Mouse (Mus musculus): ENCODE results near the gene Fam222a. TPM values are rescaled to one million over a fixed set of nuclear protein-coding genes. Genes with fewer than 3 reads are reported as not detected.
A peak's percentile ranks its signal among the peaks of the same experiment; 100 is the strongest.

The Fam222a gene
- total RNA-seq, 2 experiments from 2014 or later: 7.6 to 7.8 TPM

DNA sequence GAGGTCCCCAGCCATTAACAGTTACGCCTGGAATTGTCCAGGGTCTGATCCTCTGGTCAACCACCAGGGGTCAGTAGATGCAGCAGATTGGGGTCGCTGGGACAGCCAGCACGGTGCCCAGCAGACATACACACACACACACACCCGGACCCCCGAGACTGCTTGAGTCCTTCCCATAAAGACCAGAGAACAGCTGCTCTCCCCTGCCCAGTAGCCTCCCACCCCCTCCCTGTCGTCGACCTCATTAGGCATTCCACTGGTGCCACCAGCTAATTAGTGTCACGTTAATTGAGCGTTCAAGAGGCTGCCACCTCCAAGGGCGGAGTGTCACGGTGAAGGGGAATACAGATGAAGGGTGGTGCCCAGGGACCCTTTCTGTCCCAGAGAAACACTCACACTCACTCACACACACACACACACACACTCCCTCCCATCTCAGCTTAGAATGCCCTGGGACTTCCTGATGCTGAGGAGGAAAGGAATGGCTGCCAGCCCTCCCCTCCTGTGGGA lies 37.0 kb downstream of the Fam222a start:
- no peak for DNase-seq (ENCODE audit: low spot score in 2 of 2)

- no peak for DNase-seq (ENCODE audit: low spot score in 2 of 2)
Measured at GRCm38 (mm10) chr5:114605981-114606380, 38.2 kb downstream of the Fam222a start.

DNA sequence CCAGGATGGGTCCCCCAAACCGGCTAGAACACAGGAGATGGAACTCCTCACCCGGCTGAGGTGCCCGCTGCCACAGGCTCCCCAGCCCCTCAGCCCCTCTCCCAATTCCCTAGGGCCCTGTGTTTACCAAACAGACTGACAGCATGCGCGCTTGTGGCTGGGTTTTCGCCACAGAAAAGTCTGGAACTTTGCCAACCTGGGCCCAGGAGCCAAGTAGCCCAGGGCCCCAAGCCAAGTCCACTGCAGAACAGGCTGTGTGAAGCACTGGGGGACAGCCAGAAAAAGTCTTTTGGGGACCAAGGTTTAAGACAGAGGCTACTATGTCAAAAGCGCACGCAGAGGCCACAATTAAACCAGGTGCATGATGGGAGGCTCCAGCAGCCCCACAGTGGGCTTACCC lies 39.8 kb downstream of the Fam222a start:
- DNase-seq (ENCODE audit: low spot score in 2 of 2): peak; percentile 83 to 90

GRCm38 (mm10) chr5:114608516-114608915 lies 40.7 kb downstream of the Fam222a start:
- peak; percentile 72 to 78 for DNase-seq (ENCODE audit: low spot score in 2 of 2)

DNA sequence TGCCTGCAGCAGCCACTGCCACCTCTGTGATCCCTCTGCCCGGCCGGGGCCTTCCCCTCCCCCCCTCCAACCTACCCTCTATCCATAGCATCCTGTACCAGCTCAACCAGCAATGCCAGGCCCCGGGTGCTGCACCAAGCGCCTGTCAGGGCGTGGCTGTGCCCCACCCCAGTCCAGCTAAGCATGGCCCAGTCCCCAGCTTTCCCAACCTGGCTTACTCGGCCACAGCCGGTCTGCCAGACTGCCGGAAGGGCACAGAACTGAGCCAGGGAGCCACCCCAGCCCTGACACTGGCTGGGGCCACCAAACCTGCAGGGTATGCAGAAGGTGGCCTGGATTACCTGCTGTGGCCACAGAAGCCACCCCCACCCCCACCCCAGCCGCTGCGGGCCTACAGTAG lies 43.4 kb downstream of the Fam222a start:
- no peak for DNase-seq (ENCODE audit: low spot score in 2 of 2)

- no peak for DNase-seq (ENCODE audit: low spot score in 2 of 2)
Measured at GRCm38 (mm10) chr5:114611968-114612608, 44.3 kb downstream of the Fam222a start.

GRCm38 (mm10) chr5:114614863-114615262 lies 47.0 kb downstream of the Fam222a start:
- DNase-seq (ENCODE audit: low spot score in 2 of 2): no peak

DNA sequence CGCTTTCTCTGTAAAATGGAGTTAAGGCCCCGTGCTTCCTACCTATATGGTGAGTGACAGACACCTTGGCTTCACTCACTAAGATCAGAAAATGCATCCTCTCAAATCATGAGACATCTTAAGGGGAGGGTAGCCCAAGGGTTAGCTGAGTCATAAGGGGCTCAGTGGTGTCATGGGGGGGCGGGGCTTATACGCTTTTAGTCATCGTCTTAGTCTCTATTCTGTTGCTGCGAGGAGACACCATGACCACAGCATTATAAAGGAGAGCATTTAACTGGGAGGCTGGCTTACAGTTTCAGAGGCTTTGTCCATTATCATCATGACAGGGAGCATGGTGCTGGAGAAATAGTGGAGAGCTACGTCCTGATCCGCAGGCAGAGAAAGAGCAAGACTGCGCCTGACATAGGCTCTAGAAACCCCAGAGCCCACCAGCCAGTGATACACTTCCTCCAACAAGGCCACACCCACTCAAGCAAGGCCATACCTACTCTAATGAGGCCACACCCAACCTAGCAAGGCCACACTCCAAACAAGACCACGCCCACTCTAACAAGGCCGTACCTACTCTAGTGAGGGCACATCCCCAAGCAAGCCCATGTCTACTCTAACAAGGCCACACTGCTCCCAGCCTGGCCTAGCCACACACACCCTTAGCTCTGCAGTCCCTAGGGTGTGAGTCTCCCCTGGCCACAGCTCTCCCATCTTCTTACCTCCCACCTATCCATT lies 48.7 kb downstream of the Fam222a start:
- DNase-seq (ENCODE audit: low spot score in 2 of 2): no peak

DNA sequence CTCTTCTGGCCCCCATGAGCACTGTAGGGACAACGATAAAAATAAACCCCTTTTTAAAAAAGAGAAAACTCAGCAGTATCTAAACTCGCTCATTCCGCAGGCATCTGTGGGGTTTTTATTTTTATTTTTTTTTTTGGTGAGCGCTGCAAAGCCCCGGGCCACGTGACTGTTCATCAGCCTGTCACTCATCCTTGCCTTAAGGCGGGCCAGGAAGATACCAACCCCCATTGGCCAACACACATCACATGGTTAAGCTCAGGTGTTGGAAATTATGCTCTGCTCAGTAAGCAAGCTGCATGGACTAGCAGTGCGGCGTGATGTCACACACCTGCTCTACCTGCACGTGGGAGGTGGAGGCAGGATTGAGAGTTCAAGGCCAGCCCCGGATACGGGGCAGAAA lies 50.0 kb downstream of the Fam222a start:
- no peak for DNase-seq (ENCODE audit: low spot score in 2 of 2)

DNA sequence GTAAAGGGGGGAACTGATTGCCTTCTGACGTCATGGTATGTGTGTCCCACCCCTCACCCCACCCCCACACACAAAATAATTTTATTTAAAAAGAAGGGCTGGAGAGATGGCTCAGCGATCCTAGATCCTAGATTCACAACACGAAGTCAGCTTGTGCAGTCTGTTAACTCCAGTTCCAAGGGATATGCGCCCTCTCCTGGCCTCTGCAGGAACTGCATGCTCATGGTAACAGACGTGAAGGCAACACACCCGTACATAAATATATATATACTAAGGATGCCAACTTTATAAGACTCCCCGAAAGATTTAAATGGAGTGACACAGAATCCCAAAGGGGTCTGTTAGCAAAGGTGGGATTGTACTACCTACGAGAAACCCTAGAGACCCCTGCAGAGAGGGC lies 51.0 kb downstream of the Fam222a start:
- peak; percentile 55 to 73 for DNase-seq (ENCODE audit: low spot score in 2 of 2)

DNA sequence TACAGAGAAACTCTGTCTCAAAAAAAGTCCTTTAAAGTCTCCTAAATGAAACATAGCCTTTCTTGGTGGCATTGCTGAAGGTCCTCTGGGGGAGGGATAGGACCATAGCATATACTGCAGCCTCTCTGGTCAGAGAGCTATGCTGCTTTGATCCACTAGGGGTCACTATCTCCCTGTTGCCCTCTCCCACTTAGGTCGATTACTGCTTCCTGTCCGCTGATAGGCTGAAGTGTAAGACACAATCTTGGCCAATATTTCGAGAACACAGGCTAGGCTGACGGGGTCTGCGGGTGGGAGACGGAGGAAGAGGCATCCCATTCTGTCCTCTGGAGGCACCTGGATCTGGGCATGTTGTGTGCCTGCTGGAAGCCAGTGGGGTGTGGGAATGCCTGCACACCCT lies 52.5 kb downstream of the Fam222a start:
- no peak for DNase-seq (ENCODE audit: low spot score in 2 of 2)

DNA sequence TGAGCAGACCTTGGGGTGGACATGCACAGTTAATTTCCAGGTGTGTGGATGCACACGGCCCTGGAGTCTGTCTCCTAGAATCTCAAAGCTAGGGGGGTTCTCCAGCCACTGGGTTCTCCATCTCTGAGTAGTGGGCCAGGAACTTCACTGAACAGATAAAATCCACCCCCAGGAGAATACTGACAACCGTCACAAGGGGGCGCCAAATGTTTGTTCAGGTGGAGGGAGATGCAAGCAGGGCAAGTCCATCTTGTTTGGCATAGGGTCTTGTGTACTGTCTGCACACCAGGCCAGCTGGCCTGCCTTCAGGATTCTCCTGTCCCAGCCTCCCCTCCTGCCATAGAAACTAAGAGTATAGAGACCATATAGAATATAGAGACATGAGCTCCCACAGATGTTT lies 57.8 kb downstream of the Fam222a start:
- DNase-seq (ENCODE audit: low spot score in 2 of 2): peak in 1 of 2 experiments; percentile 57

- no peak for DNase-seq (ENCODE audit: low spot score in 2 of 2)
Measured at GRCm38 (mm10) chr5:114631336-114631735, 63.5 kb downstream of the Fam222a start.

DNA sequence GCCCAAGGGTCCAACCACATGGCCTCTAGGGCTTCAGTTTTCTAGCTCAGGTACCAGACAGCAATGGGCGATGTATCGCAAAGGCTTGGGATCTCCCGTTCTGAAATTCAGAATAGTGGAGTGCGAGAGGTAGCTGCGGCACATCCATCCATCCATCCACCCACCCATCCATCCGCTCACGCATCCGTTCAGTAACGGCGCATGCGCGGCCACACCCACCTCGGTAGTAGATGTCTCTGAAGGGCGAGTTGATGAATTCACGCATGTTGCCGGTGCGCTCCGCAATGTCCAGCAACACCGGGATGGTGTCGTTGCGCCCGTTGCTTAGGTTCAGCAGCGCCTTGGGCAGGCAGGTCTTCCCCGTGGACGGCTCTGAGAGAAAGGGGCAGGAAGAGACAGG lies 68.3 kb downstream of the Fam222a start:
- DNase-seq (ENCODE audit: low spot score in 2 of 2): no peak

DNA sequence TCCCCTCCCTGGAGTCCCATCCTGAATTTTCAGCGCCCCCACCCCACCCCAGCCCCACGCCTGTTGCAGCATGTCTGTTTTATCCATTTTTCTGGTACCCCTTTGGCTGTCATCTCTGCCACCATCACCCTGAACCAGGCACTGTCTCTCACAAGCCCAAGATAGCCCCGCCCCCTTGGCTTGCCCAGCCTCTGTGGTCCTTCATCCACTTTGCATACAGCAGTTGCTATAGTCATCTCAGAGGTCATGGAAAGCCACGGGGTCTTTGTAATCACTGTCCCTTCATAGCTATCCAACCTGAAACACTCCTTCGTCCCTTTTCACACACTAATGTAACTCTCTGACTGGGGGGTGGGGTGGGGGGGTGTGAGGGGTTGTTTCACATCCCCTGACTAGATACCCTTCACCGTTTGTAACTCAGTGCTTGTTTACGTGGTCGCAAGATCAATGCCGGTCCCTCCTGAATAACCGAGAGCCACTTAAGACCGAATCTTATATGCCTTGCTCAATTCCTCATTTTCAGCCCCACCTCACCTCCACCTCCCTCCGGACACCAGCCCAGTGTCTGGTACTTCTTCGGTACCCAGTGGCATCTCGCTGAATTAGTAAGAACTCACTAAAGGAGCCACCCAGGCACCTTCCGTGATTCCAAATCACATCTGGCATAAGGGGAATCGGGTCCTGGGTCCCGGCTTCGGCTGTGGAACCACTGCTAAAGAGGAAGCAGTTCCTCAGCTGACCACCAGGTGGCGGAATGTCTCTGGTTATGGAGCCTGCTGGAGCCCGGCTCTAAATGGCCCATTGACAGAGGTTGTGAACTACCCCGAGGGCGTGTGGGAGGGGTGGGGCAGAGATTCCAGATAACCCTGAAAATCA lies 71.2 kb downstream of the Fam222a start:
- DNase-seq (ENCODE audit: low spot score in 2 of 2): peak; percentile 84

DNA sequence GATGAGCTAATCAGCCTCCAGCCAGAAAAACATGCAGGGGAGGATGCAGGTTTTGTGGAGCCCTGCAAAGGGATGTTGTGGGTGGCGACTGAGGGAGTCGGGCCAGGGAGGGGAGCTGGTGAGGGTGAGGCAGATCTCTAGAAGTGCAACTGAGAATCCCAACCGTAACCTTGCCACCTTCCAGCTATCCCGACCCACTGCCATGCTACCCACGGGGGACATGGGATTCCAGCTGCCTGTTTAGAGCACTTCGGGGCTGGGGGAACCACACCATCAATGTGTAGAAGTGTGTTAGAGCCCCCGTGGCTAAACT lies 71.8 kb downstream of the Fam222a start:
- no peak for DNase-seq (ENCODE audit: low spot score in 2 of 2)

- DNase-seq (ENCODE audit: low spot score in 2 of 2): no peak
Measured at GRCm38 (mm10) chr5:114640809-114641208, 73.0 kb downstream of the Fam222a start.

GRCm38 (mm10) chr5:114644918-114645317 lies 77.1 kb downstream of the Fam222a start:
- no peak for DNase-seq (ENCODE audit: low spot score in 2 of 2)

GRCm38 (mm10) chr5:114645916-114646315 lies 78.1 kb downstream of the Fam222a start:
- DNase-seq (ENCODE audit: low spot score in 2 of 2): no peak

DNA sequence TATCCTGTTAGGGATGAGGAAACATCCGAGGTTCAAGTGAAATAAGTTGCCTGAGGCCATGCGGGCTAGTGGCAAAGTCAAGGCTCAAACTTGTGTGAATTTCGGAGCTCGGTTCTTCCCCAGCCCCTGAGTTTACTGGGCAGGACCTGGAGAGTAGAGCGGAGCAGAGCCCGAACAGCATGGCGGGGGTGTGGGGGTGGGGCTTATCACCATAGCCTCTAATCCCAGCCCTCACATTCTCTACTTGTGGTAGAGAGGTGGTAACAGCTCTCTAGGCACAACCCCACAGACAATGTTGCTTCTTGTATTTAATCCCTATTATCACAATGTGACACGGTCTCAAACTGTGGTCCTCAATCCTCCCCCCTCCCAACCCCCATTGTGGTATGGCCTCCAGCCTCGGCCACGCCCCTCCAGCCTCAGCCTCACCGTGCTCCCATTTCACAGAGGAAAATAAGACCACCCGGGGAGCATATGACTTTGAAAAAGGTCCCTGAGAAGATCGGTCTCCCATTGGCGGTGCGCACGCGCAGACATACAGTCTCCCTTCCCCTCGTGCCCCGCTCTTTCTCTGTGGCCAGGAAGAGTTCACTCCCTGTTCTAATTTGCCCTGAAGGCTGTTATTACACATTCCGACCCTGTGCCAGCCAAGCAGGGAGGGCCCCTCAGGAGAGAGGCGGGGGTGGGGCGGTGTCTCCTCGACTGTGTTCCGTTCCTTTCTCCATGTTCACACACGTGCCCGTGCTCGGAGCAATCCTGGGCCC lies 79.6 kb downstream of the Fam222a start:
- no peak for DNase-seq (ENCODE audit: low spot score in 2 of 2)

DNA sequence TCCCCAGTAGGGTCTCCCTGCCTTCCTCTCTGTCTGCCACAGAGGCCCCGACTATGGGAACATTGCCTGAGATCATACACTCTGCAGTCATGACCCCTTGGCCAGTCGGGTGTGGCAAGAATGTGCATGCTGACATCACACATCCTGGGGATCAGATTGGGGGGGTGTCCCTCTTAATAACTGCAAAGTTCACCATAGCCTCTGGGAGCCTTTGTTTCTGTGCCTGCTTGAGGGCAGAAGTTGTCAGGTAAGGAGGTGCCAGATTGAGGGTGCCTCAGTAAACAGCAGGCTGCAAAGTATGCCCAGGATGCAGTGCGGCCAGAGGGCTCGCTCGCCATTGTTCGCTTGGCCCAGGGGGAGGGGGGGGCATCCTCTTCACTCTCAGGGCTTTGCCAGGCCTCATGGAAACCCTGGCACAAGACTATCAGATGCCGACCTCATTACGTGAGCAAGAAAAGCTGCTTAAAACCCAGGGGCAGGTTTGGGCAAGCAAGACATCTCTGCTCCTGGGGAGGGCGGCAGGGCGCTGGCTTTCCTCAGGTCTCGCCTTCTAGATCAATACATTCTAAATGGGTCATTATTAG lies 81.0 kb downstream of the Fam222a start:
- DNase-seq (ENCODE audit: low spot score in 2 of 2): no peak

Data from layer of hippocampus, postnatal 14 days (tissue).